Mouse (Mus musculus): ENCODE measurements at regions not wholly inside any gene's neighbourhood (a gene's known extent, or its start where the extent isn't known, plus 50 kb on each side); places are given as distances from the start of the nearest gene placed in this dataset.

DNA sequence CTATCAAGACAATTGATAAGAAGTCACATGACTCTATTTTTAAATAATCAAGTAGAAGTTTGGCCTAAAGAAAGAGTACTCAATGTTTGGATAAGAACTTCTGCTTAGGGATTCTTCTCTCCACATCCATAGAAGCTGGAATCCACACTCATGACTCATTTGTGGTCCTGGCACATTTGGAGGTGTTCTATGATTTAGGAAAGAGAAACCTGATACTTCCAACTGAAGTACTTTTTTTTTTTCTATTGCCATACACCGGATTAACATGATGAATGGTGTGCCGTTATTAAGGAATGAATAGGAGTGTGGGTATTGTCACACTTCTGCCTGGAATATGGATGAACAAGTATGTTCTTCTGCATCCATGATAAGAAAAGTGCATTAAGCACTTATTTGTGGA, 158.5 kb upstream of the Pter start:
- TF ChIP-seq CTCF (IDR thresholded peaks at IDR 0.05; ENCODE audit: insufficient read depth, low read length) (no peak), POLR2A (IDR thresholded peaks at IDR 0.05; ENCODE audit: borderline replicate concordance, extremely low read depth, low read depth, low read length) (no peak)

Measured in lung, adult 2 months (tissue).